Mouse (Mus musculus): ENCODE results near the gene Igdcc4.

DNA sequence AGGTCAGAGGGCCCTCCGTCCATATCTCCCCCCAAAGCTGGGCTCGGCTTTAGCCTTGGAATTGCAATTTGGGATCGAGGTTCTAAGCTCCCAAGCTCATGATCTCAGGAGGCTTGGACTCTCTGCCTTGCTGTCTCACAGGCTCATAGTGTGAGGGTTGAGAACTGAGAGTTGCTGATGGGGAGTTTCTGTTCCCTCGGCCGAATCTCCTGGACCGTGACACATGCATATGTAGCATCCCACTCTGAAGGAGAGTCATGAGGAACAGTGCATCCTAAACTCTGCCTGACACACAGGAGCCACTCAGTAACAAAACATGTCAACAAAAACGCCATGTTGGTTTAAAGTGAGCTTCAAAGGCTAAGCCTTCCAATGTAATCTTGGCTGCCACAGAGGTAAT, 47.2 kb downstream of the Igdcc4 start:
- TF ChIP-seq CTCF (IDR thresholded peaks at IDR 0.05; ENCODE audit: low read depth, low read length) (no peak), POLR2A (IDR thresholded peaks at IDR 0.05; ENCODE audit: insufficient read depth, low read length) (no peak)
